Mouse (Mus musculus) cerebellum, adult 11-12 months (tissue): Measurements from ENCODE around the gene Gm17374.
"Not testable (repeated sequence)": the region's sequence is repeated elsewhere in the genome, so short reads cannot be mapped to it uniquely, and the experiment has no call there.

Source experiments
- DNase-seq: peaks from one replicate; pipeline ENCODE4 v3.0.0; 2022

Gene Gm17374

GRCm38 (mm10) chr2:140151743-140152142 is at the start of gene Gm17374:
TSS of gene Gm17374 (plus strand) at chr2:140152043.
- not testable (repeated sequence) for DNase-seq

- no peak for DNase-seq
Observed at GRCm38 (mm10) chr2:140104951-140105350, 46.9 kb upstream of the Gm17374 start.

GRCm38 (mm10) chr2:140107641-140108040 is 44.2 kb upstream of the Gm17374 start:
- DNase-seq = no peak

GRCm38 (mm10) chr2:140108945-140109344 is 42.9 kb upstream of the Gm17374 start:
- no peak for DNase-seq

- no peak for DNase-seq
Observed at GRCm38 (mm10) chr2:140113851-140114250, 38.0 kb upstream of the Gm17374 start.

GRCm38 (mm10) chr2:140125516-140125915 is 26.3 kb upstream of the Gm17374 start:
- no peak for DNase-seq

GRCm38 (mm10) chr2:140159186-140159730 is 7.4 kb downstream of the Gm17374 start:
- no peak for DNase-seq

- DNase-seq = no peak
Observed at GRCm38 (mm10) chr2:140163351-140163854, 11.6 kb downstream of the Gm17374 start.

- DNase-seq = no peak
Observed at GRCm38 (mm10) chr2:140169057-140169456, 17.2 kb downstream of the Gm17374 start.

- DNase-seq = peak; percentile 96
Observed at GRCm38 (mm10) chr2:140170127-140170802, 18.4 kb downstream of the Gm17374 start, which contains the start of the genes Esf1 and Ndufaf5. TSS of gene Esf1 (minus strand) at chr2:140170564. TSS of gene Ndufaf5 (plus strand) at chr2:140170649.

GRCm38 (mm10) chr2:140170803-140171553 is 19.1 kb downstream of the Gm17374 start:
- peak; percentile 4 for DNase-seq

GRCm38 (mm10) chr2:140185685-140186210 is 33.9 kb downstream of the Gm17374 start:
- DNase-seq = not testable (repeated sequence)

- DNase-seq = no peak
Observed at GRCm38 (mm10) chr2:140200713-140201112, 48.9 kb downstream of the Gm17374 start.

GRCm38 (mm10) chr2:140202573-140202972 is 50.7 kb downstream of the Gm17374 start:
- no peak for DNase-seq
